Mouse (Mus musculus): ENCODE measurements at regions not wholly inside any gene's neighbourhood (a gene's known extent, or its start where the extent isn't known, plus 50 kb on each side); places are given as distances from the start of the nearest gene placed in this dataset.
"Not testable (repeated sequence)": the region's sequence is repeated elsewhere in the genome, so short reads cannot be mapped to it uniquely, and the experiment has no call there.

DNA sequence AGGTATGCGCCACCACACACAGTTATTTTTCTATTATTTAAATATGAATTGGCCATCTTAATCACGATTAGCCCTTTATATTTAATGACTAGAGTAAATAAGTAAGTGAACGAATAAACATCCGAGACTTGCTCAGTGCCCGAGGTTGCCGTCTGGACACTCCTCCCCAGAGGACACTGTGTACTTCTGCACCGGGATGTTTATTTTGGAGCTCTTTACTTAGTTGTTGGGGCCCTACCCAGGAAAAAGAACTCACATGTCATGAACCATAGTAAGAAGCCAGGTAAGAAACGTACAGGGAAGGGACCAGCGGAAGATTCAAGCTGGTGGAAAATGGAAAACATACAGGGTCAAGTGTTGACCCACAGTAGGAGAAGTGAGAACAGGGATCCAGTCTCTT lies 89.0 kb downstream of the Akr1d1 start:
- no peak for DNase-seq (ENCODE audit: low read depth)

DNA sequence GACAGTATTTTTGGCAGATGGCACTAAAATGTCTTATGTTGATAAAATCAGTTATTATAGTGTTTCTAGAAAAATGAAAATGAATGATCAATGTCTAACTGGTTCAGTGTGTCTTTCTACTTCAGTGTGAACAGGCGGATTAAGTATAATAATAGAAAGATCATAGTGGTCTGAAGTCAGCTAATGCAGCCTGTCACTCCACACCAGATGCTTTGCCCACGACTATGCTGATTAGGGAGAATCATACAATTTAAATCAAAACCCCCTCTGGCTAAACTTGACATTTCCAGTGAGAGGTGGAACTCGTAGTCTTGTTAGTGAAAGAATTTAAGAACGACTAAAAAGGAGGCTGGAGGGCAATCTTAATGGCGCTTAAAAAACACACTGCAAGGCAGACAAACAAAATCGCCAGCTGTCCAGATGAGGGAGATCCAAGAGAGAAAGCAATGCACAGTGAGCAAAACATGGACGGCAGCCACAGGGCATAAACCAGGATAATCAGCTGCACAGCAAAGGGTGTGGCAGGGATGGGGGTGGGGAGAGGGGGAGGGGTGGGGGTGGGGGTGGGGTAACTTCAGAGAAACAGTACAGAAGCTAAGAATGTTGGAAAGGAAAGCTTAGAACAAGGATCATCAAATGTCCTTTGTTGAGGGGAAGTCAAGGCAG lies 91.5 kb downstream of the Akr1d1 start:
- no peak for DNase-seq (ENCODE audit: low read depth)

- DNase-seq (ENCODE audit: low read depth), result no peak
These were observed 92.3 kb downstream of the Akr1d1 start for GRCm38 (mm10) chr6:37622273-37622672.

DNA sequence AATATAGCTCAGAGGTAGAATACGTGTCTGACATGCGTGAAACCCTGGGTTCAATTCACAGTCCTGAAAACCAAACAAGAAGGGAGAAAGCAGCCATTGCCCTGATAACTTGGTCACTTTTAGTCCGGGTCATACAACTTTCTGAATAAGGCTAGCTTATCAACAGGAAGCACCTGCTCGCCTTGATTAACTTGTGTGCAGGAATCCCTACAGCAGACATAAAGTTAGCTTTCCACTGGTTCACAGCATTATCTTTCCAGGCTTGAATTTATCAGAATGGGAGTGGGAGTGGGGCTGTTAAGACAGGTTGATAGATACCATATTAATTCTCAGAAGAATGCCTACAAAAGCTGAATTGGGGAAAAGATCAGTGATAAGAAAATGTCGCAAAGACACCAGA lies 97.2 kb downstream of the Akr1d1 start:
- no peak for DNase-seq (ENCODE audit: low read depth)

DNA sequence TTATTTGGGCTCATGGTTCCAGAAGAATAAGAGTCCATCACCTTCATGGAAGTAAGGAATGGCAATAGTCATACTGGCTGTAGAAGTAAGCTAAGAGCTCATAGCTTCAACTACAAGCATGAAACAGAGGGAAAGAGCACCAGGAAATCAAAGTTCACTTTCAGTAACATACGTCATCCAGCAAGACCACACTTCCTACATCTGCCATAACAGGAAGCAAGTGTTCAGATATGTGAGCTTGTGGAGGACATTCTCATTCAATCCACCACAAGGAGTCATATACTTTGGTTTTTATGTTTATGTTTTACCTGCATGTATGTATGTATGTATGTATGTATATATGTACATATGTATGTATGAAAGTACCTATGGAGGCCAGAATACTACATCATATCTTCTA lies 104.0 kb downstream of the Akr1d1 start:
- DNase-seq (ENCODE audit: low read depth), result no peak

GRCm38 (mm10) chr6:37642066-37642465 lies 112.1 kb downstream of the Akr1d1 start:
- DNase-seq (ENCODE audit: low read depth), result no peak

- no peak for DNase-seq (ENCODE audit: low read depth)
These were observed 112.7 kb downstream of the Akr1d1 start for GRCm38 (mm10) chr6:37642701-37643121.

DNA sequence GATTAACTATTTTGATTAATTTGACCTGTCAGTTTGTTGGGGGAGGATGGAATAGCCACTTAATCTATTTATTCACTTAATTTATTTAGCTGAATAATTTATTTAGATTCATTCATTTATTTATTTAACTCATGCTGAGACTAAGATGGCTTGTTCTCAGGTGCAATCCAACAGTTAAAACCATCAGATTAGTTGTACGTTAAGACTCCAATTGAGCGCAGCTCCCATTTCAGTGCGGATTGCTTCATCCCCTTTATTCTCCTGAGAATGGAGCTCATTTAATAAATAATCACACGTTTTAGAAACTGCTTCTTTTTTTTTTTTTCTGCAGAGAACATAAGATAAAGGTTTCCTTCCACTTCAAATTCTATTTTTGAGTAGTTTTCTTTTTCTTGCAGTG lies 113.2 kb downstream of the Akr1d1 start:
- DNase-seq (ENCODE audit: low read depth), result no peak

GRCm38 (mm10) chr6:37643718-37644117 lies 113.7 kb downstream of the Akr1d1 start:
- DNase-seq (ENCODE audit: low read depth), result no peak

- no peak for DNase-seq (ENCODE audit: low read depth)
These were observed 115.6 kb downstream of the Akr1d1 start for GRCm38 (mm10) chr6:37645551-37645950.

GRCm38 (mm10) chr6:37657300-37657699 lies 127.3 kb downstream of the Akr1d1 start:
- DNase-seq (ENCODE audit: low read depth), result not testable (repeated sequence)

DNA sequence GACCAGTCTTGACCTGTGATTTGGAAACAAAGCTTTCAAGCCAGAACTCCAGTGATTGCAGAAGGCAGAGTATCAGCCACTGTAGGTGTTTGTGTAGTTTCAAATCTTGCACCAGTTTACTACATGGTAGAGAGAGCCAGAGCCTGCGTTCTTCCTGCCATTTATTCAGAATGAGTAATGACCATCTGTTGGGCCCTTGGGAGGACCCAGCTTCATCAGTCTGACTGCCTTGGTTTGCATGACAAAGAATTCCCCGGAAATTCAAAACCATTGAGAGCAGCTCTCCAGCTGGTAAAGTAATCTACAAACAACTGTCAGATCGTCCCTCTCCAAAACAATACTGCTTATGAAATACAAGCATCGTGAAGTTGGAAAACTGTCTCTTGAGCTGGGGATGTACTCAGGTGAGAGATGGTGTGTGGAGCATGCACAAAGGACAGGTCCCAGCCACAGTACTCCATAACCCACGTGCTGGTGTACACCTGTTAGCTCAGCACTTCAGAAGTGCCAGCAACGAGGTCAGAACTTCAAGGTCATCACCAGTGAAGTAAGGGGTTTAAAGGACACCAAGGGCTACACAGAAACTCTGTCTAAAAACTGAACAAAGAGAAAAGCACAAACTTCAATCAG lies 128.2 kb downstream of the Akr1d1 start:
- DNase-seq (ENCODE audit: low read depth), result no peak

GRCm38 (mm10) chr6:37662747-37663146 lies 132.8 kb downstream of the Akr1d1 start:
- no peak for DNase-seq (ENCODE audit: low read depth)

GRCm38 (mm10) chr6:37665576-37665975 lies 135.6 kb downstream of the Akr1d1 start:
- no peak for DNase-seq (ENCODE audit: low read depth)

DNA sequence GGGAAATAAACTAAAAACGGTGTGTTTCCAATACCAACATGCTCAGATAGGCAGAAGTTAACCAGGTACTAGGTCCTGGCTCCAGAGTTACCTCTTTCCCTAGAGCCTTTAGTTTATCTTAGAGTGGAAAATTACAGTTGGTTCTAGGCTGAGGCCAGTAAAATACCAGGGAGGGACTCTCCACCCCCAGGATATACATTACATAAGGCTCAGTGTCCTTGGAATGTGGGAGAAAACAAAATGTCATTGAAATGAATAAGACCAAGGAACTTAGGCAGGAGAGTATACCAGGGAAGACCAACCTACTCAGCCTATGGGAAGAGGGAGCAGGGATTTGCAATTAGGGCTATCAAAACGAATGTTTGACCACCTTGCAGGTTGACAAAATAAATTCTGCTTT lies 139.4 kb downstream of the Akr1d1 start:
- DNase-seq (ENCODE audit: low read depth), result no peak

DNA sequence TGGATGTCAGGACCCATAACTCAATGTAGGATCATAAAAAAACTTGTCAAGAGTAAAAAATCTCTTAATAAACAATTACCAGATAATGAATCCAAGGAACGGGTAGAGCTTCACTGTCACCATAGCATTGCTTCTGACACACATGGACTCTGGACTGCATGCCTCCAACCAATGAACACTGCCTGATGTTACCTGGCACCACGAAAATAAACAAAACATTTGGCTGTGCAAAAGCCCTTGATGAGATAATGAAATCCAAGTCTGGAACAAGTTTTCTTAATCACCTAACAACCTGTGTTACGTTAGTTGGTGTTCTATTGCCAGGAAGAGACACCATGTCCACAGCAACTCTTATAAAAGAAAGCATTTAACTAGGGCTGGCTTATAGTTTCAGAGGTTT lies 140.7 kb downstream of the Akr1d1 start:
- DNase-seq (ENCODE audit: low read depth), result no peak

- DNase-seq (ENCODE audit: low read depth), result no peak
These were observed 149.9 kb downstream of the Akr1d1 start for GRCm38 (mm10) chr6:37679871-37680270.

DNA sequence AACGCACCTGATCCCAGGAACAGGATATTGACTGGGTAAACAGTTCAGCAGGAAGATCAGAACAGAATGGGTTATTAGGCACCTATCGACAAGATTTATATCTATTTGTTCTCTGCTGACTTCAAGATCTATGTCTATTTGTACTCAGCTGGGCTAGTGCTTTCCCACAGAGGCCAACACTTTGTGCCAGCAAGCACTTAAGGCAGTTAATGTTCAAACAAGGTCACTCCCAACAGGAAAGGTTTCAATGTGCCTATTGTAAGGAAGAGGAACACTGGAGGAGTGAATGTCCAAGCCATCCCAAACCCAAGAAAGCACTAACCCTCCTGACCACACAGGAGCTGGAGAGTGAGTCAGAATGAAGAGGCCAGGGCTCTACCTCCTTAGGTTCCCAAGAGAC lies 151.4 kb downstream of the Akr1d1 start:
- DNase-seq (ENCODE audit: low read depth), result not testable (repeated sequence)

- DNase-seq (ENCODE audit: low read depth), result no peak
These were observed 156.1 kb downstream of the Akr1d1 start for GRCm38 (mm10) chr6:37686094-37686493.

DNA sequence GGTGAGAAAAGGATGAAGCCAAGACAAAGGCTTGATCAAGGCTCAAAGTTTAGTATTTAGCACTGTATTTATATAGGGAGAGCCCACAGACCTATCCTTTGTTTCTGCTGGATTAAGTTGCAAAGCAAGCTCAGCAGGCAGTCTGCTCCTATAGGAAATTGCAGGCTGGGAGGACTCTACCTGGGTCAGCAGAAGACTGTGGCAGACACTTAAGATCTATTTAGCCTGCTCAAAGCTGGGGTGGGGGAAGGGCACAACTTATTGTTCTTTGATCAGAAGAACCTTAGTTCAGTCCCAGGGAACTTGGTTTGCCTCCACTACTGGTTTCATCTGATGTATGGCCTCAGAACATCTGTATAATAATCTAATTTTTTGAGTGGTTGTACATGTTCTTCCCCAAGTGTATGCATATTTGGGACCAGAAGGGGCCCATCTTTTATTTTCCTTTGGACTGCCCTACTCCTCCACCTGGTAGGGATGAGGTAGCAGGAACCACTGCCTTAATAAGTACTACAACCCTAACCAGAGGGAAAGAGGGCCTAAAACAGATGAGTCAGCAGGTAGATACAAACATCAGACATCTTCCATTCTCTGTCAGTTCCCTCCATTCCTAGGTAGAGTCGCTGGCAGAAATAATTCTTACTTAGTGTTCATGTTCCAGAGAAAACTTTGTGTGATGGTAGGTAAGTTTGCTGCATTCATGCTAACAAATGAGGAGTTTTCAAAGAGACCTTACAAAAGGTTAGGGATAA lies 159.1 kb downstream of the Akr1d1 start:
- DNase-seq (ENCODE audit: low read depth), result no peak

- DNase-seq (ENCODE audit: low read depth), result no peak
These were observed 159.7 kb downstream of the Akr1d1 start for GRCm38 (mm10) chr6:37689696-37690095.

- no peak for DNase-seq (ENCODE audit: low read depth)
These were observed 162.1 kb downstream of the Akr1d1 start for GRCm38 (mm10) chr6:37691976-37692644.

Measured in gonadal fat pad, adult 2 months (tissue).